Mouse (Mus musculus) kidney, postnatal 14 days (tissue): ENCODE results near the gene Ubxn6.
"Not testable (repeated sequence)": the region's sequence is repeated elsewhere in the genome, so short reads cannot be mapped to it uniquely, and the experiment has no call there.

Experiments used
- DNase-seq: peaks from one replicate; pipeline ENCODE4 v3.0.0; 2022; ENCODE audit warnings: mixed read lengths

Ubxn6 gene

DNA sequence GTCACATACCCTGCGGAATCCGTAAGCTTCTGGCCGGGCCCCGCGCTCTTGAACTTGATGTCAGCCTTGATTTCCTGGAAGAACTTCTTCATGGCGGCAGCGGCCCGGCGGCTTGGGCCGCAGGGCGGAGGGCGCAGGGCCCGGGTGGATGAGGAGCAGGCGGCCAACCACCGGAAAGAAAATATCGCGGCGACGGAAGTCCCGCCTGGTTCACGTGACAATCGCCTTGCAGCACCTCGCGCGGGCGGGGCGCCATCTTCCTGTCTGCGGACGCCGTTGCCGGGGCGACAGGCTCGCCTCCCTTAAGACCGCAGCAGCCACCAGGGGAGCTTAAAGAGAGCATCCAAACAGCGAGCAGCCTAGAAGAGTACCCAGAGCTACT is at the start of gene Ubxn6:
Ubxn6 (minus strand) TSS at position 202 of the 382 bp plus-strand sequence.
- peak; percentile 99 for DNase-seq

DNA sequence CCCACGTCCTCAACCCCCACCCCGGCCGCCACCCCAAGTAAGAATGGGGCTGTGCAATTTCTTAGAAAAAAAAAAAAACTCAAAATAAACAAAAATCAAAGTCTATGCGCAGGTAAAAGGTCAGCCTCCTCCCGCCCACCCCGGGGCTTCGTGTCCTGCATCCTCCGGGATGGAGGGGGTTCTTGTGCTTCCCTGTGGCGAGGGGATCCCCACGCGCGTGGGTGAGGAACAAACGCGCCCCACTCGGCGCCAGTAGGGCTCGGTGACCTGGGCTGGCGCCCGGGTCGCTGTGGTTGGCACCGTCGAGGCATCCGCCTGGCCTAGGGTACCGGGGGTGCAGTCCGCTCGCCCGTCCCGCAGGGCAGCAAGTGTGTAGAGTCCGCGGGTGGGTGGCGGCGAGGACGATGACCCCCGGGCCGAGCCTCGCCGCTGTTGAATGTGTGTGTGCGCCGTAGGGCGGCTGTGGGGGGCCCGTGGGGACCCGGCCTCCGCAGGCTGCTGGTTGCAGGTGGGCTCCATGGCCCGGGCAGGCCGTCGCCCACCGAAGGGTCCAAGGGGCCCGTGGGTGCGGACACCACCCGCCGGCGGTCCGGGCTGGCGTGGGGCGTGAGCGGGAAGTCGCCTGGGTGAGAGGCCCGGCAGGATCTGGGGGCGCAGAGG is 49.0 kb upstream of the Ubxn6 start:
- DNase-seq = no peak

DNA sequence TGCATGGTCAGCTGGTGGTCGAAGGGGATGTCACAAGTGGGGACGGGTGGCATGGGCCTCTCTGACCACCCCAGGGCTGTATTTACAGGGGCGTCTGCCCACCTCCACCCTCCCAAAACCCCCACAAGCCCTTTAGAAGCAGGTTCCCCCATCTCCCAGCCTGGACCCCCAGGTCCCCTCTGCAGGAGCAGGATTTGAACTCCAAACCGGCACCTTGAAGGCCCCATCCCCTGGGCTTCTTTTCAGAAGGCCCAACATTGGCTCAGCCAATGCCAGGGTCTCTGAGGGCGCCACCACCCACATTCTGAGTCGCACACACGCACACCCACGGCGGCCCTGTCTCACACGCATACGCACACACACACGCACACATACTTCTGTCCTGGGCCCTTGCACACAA is 48.3 kb upstream of the Ubxn6 start:
- DNase-seq = no peak

DNA sequence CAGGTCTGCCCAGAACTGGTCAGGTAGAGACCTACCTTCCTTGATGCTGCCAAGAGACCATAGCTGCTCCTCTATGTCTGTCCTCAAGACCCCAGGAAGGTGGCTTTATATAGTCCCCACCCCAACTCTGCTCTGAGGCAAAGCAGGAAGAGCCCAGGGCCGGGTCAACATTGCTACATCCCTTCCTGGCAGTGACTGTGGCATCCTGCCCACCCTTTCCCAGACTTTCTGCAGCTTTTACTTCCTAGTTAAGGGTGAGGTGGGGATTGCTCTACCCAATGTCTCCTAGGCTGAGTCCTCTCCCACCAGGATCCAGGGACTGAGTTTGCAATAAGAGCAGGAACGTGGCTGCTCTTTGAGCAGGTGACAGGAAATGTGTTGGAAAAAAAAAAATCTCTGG is 47.0 kb upstream of the Ubxn6 start, which contains the start of gene Lrg1:
Lrg1 (minus strand) TSS at position 176 of the 400 bp plus-strand sequence.
- no peak for DNase-seq

DNA sequence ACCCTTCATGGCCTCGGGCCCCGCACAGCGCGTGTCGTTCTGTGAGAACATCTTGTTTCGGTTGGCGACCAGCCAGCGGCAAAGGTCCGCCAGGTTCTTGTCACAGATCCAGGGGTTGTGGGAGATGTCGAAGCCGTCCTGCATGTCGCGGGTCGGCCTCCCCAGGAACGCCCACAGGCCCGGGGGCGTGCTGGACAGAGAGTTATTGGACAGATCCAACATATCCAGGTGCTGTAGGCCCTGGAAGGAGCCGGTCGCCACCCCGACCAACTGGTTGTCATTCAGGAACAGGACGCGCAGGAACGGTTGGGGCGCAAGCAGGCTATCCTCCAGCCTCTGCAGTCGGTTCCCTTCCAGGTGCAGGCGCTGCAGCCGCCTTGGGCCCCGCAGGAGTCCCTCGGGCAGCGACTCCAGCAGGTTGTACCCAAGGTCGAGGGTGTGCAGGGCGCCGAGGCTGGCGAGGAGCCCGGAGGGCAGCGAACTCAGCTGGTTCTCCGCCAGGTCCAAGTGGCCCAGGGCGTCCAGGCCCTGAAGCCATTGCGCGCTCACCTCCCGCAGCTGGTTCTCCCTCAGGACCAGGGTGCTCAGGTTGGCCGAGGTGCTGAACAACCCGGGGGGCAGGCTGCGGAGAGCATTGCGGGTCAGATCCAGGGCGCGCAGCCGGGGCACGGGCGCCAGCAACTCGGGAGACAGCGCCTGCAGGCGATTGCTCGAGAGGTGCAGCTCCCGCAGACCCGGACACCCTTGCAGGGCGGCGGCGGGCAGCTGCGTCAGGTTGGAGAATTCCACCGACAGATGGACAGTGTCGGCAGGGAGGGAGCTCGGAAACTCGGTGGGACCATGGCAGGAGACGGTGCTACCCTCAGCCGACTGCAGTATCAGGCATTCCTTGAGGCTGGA is 45.4 kb upstream of the Ubxn6 start:
- peak; percentile 84 for DNase-seq

DNA sequence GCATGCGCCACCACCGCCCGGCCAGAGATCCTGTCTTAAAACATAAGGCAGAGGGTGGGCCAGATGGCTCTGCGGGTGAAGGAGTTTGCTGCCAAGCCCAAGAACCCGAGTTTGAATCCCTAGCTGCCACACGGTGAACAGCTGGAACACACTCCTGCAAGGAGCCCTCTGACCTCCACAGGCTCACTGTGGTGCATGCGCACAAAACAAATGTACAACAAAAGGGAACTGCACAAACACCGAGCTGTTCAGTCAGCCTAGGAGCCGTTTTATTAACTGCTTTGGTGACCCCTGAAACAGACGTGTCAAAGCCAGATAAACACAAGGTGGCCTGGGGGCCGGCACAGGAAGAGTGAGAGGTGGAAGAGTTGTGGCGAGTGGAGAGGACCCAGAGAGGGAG is 44.6 kb upstream of the Ubxn6 start:
- no peak for DNase-seq

DNA sequence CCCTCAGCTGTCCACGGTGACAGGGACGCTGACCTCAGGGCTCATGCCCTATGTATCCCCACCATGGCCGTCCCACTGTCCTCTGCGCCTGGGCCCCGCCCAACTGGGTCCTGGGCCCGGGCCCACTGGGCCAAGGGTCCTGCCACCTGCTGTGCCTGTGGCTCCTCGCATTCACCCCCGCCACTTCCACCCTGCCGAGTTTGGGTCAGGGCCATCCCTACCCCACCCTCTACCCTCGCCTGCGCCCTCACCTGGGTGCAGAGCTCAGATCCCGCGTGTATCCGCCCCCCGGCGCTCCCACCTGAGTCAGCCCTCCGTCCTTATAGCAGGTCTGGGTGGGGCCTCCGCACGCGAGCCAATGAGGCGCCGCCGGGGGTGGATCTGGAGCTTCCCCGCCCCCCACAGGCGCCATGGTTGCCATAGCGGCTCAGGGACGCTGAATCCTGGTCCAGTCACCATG is 42.5 kb upstream of the Ubxn6 start, which contains the start of gene Plin5:
Plin5 (minus strand) TSS at position 346 of the 460 bp plus-strand sequence.
- peak; percentile 84 for DNase-seq

DNA sequence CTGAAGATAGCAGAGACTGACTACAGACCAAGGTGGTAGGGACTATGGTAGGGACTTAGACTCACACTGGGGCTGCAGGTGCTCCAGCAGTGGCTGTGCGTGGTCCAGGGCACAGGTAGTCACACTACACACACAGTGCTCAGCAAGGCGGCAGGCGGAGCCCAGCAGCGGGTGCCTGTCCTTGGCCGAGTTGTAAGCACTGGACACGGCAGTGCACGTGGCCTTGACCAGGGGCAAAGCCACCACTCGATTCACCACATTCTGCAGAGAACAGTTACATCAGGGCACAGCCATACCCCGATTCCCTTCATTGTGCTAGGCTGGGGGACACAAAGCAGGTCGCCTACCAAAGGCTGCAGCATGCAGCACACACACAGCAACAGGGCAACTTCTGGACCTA is 41.4 kb upstream of the Ubxn6 start:
- DNase-seq = no peak

DNA sequence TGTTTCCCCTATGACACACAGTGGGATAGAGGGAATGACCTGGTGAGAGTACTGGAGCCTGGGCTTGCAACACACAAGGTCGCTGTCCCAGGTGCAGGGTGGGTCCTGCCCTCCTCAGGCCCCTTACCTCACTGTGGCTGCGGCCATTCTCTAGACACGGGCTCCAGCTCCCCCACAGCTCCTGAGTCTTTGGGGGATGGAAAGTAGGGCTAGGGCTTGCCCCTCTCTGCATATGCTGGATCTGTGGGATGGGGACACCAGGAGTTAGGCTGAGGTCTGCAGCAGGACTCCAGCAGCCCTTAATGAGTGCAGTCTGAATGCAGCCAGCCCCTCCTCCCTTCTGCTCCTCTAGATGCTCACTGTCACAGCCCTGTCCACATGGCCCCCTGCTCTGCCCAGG is 37.9 kb upstream of the Ubxn6 start:
- DNase-seq = no peak

DNA sequence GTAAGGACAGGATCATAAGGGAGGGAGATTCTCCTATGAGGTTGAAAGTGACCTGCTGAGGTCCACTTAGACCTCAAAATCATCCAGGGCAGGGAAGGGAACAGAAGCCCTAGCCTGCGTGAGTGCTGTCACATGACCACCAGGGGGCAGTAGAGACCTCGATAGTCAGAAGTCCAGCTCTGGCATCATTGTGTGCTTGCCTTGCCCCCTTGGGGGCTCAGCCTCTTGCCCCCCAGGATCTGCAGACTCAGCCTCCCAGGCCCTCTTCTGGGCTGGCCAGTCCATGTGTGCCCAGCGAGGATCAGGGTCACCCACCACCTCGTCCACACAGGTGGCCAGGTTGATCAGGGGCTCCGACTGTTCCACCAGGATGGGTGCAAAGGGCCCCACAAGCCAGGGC is 37.0 kb upstream of the Ubxn6 start:
- peak; percentile 69 for DNase-seq

DNA sequence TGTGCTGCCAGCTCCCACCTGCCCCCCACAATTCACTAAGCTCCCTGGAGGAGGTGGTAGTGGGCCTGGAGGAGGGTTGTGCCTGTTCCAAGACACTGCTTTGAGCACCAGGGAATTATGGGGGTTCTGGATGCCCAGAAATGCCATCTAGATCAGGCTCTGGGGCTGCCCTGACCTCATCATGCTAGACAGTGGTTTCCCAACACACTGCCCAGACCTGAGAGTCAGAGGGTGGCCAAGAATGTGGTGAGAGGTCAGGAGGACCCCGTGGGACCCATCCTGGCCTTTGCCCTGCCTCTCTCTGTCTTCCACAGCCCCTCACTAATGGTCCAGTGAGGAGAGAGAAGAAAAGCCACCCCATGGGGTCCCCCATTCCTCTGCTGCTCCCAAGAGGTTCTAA is 36.2 kb upstream of the Ubxn6 start:
- DNase-seq = no peak

DNA sequence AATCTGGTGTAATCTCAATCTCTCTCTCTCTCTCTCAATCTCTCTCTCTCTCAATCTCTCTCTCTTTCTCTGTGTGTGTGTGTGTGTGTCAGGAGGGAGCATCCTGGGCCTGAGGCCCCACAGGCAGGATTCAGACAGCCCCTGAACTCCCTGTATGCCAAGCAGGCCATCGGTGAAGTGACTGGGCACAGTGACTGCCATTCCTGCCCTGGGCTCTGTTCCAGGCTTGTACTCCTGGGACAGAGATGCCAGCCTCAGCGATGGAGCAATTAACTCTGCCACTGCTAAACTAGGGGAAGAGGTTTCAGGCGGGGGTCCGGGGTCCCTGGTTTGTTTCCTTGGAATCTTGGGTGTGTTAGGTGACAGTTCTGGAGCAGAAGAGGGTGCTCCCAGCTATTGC is 35.7 kb upstream of the Ubxn6 start:
- DNase-seq = no peak

DNA sequence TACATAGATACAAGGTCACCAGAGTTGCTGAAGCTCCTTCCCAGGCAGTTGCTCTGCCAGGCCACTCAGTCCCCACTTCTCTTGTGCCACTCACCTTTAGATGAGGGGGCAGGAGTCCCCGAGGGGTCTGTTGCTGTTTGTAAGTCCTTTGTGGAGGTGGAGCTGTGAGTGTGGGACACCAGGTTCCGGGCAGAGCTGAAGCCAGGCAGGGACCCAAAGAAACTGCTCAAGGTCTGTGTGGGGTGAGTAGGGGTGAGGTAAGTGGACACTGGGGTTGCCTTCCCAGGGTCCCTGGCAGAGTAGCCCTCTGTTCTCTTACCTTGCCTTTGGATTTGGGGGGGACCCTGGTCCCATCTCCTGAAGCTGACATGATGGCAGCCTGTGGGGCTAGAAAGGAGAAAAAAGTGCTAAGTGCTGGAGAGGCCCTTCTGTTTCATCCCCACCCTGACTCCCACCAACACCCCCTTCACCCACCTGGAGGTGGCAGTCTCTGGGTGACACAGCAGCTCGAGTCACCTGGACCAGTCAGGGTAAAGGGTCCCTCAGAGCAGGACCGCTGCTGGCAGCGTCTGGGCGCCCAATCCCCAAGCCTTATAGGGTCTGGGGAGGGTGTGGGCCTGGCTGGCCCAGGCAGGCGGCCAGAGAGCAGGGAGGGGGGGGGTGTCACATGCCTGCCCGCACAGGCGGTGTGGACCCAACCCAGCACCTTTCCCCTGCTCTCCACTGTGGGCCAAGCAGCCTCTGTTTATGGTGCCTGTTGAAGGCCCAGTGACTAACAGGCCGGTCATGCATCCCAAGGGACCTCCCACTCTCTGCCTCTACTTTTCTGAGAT is 34.6 kb upstream of the Ubxn6 start, which contains the start of gene Plin4:
Plin4 (minus strand) TSS at position 585 of the 833 bp plus-strand sequence.
- no peak for DNase-seq

DNA sequence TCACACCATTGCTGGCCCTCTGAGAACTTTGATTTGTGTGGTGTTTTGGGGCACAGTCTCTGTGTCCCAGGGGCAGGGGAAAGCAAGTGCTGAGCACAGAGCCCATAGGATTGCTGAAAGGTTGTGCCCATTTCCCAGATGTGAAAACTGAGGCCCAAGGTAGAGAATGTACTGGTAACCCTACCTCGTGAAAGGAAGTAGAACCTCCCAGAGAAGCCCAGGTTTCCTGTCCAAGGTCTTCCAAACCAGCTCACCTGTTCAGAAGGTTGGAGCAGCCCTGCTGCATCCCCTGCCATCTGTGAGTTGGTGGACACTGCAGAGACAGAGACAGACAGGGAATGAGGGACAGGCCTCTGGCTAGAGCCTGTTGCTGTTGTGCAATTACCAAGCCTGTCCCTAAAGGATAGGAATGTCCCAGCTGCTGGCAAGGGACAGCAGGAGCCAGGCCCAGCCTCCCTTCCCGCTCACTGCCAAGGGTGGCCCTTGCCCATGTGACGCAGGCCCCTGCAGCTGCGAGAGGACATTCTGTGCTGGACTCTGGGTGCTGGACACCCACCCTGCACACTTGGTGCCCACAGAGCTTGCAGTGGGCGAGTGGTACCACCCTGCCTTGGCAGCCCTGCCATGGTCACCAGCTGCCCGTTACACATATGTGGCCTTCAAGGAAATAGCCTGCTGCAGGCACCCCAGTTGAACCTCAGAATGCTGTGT is 33.7 kb upstream of the Ubxn6 start:
- DNase-seq = no peak

DNA sequence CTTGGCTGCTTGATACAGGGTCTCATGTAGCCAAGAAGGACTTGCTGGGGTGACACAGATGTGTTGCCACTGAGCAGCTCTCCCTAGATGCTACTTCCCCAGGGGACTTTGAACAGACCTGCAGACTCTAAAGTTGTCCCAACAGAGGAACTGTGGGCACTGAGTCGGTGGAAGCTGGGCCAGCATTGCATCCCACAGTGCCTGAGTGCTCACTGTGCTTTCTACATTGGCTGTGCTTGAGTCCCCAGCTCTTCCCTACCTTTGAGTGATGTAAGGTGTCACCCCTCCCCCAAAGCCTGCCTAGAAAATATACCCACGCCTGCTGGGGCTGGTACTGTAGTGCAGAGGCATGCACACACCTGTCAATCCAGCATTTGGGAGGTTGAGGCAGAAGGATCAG is 32.9 kb upstream of the Ubxn6 start:
- no peak for DNase-seq

DNA sequence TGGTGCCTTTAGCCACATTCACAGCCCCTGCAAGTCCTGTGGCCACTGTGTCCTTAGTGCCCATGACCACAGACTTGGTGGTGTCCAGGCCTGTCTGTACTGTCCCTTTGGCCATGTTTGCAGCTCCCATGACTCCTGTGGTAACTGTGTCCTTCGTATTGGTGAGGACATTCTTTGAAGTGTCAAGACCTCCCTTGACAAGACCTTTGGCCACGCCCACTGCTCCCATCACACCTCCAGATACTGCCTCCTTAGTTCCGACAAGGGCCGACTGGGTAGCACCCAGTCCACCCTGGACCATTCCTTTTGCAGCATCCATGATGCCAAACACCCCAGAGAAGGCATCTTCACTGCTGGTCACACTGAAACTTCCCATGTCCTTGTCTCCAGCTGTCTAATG is 32.2 kb upstream of the Ubxn6 start:
- no peak for DNase-seq

DNA sequence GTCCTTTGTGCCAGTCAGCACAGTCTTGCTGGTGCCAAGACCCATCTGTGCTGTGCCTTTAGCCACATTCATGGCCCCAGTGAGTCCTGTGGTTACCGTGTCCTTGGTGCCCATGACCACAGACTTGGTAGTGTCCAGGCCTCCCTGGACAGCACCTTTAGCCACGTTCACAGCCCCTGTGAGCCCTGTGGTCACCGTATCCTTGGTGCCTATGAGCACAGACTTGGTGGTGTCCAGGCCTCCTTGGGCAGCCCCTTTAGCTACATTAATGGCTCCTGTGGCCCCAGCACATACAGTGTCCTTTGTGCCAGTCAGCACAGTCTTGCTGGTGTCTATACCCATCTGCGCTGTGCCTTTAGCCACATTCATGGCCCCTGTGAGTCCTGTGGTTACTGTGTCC is 31.6 kb upstream of the Ubxn6 start:
- DNase-seq = not testable (repeated sequence)

DNA sequence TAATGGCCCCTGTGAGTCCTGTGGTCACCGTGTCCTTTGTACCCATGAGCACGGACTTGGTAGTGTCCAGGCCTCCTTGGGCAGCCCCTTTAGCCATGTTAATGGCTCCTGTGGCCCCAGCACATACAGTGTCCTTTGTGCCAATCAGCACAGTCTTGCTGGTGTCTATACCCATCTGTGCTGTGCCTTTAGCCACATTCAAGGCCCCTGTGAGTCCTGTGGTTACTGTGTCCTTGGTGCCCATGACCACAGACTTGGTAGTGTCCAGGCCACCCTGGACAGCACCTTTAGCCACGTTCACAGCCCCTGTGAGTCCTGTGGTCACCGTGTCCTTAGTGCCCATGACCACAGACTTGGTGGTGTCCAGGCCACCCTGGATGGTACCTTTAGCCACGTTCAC is 30.0 kb upstream of the Ubxn6 start:
- DNase-seq = not testable (repeated sequence)

DNA sequence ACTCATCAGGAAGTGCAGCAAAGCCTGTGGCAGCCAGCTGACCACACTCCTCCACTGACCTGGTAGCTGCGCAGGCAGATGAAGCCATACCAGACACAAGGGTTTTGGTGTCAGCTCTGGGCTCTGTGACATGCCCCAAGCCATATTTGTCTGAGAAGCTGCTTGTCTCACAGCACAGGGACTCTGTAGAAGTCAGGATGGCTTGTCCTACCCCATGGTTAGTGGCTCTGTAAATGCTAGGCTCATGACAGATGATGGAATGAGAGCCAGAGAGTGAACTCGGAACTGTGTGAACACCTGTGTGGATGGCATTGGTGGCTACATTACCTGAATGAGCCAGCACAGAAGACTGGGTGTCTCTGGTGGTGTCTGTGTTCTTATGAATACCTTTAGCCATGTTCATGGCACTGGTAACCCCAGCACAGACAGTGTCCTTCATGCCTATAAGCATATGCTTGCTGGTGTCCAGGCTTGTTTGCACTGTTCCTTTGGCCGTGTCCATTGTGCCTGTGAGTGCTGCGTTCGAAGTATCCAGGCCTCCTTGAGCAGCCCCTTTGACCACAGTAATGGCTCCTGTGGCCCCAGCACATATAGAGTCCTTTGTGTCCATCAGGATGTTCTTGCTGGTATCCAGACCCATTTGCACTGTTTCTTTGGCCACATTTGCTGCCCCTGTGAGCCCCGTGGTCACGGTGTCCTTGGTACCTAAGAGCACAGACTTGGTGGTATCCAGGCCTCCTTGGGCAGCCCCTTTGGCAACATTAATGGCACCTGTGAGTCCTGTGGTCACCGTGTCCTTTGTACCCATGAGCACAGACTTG is 28.8 kb upstream of the Ubxn6 start:
- DNase-seq = no peak

DNA sequence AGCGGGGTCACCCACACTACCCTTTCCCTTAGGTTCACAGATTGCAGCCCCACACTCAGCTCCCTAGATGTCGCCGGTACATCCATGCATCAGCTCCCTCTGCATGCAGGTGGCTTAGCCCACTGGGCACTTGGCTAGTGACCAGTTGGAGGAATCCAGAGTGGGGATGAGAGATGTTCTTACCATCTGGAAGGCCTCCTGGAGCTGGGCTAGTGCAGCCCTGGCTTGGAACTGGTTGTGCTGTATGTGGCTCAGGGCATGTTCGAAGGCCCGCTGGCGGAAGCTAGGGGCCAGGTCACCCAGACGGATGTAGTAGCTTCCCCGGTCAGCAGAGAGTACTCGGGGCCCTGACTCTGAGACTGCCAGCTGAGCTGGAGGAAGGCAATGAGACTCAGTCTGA is 28.1 kb upstream of the Ubxn6 start:
- no peak for DNase-seq

DNA sequence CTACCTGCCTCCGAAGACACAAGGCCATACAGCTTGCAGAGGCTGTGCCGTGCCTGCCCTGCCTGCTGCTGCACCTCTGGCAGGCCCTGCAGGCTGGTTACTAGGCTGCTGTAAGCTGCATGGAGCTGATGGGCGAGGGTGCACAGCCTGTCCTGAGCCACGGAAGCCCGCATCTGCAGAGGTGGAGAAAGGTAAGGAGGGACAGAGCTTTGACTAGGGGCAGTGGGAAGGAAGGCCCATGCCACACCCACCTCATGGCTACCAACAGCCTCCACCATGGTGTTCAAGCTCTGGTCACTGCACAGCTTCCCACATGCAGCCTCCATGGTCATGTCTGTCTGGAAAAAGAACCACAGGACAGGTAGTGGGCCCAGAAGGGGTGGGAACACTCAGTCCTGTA is 27.3 kb upstream of the Ubxn6 start:
- DNase-seq = no peak

DNA sequence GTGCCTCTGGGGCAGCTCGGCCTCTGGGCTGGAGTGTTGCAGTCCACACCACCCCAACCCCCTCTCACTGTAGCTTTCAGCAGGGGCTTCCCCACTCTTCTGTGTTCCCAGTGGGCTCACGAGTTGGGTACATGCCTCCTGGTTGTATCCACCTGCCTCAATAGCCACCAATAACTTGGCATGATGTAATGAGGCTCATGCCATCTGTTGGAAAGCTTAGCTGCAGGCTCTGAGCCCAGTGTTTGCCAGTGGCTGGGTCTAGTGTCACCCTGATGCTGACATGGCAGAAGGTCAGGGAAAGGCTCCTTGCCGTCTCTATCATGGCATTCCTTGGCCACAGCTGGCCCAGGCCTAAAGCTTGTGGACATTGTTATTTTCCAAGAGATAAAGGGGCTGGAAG is 26.0 kb upstream of the Ubxn6 start:
- no peak for DNase-seq
